Mouse (Mus musculus): Measurements from ENCODE around the gene Rab43.

DNA sequence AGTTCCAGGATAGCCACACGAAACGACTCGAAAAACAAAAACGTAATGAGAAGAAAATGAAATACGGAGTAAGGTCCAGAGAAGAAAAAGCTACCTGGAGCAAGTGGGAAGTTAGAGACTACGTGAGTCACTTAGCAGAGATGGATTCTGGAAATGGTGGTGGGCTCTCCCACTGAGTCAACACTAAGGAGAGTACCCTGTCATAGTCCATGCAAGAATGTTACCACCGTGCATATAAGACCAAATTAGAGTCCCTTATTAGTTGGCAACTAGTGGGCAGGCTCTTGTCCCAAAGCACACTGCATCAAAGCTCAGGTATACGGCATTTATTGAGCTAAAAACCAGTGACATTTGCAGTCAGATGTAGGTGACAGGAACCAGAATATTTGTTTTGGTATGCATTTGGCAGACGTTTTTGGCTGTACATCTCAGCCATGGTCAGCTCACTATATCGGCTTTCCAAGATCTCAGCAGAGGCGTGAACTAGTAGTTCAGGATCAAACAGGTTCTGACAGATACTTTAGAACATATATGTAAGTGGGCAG lies 27.9 kb upstream of the Rab43 start:
- TF ChIP-seq CTCF (IDR thresholded peaks at IDR 0.05; ENCODE audit: borderline replicate concordance, insufficient read depth, low read length), result no peak
- no peak for TF ChIP-seq POLR2A (IDR thresholded peaks at IDR 0.05; ENCODE audit: low read depth, low read length)

Measured in embryonic fibroblast, embryonic 13.5 days (primary cell).